Mouse (Mus musculus) spleen, postnatal 10 days (tissue): ENCODE data around the gene Fbxo45.
A peak's percentile ranks its signal among the peaks of the same experiment; 100 is the strongest.

Experiments
- DNase-seq, 2 experiments: peaks; one replicate each; pipeline ENCODE4 v3.0.0; 2021 to 2022; ENCODE audit warnings: low spot score in 2 of 2

The Fbxo45 gene

DNA sequence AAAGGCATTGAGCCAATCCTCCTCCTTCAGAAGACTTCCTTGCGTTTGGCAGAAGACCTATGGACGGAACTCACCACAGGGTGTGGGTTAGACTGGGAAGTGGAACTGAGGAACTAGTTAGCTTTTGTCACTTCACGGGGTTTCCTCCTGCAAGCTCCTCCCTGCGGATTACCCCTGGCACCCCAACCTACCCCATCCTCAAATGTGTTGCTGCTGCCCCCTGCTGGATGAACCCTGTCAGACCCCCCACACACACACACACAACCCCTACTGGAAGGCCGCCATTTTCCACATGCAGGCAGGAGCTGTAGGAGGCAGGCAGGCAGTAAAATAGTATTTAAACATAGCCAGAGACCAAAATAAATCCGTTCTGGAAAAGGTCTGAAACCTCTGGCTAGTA is 44.3 kb downstream of the Fbxo45 start:
- peak; percentile 73 to 91 for DNase-seq

- no peak for DNase-seq
Measured at GRCm38 (mm10) chr16:32201004-32201325, 46.0 kb downstream of the Fbxo45 start.

- peak; percentile 24 to 54 for DNase-seq
Measured at GRCm38 (mm10) chr16:32200256-32201003, 46.5 kb downstream of the Fbxo45 start.

DNA sequence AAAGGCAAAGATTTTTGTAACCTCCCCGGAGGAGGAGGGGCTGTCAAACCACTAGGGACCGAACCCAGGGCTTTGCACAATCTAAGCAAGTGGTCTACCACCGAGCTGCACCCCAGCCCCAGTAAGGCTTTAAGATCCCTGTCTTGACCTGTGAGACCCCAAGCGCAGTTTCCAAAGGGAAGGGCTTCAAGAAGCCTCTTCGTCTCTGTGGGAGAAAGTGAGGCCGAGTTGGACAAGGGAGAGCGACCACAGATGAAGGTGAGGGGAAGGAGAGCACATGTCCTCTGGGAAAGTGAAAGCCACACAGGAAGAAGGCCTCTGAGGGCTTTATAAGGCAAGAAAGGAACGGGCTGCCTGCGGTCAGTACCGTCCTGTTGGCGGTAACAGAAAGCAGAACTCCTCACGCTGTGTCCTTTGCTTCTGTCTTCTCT is 56.9 kb downstream of the Fbxo45 start:
- peak; percentile 33 to 52 for DNase-seq

DNA sequence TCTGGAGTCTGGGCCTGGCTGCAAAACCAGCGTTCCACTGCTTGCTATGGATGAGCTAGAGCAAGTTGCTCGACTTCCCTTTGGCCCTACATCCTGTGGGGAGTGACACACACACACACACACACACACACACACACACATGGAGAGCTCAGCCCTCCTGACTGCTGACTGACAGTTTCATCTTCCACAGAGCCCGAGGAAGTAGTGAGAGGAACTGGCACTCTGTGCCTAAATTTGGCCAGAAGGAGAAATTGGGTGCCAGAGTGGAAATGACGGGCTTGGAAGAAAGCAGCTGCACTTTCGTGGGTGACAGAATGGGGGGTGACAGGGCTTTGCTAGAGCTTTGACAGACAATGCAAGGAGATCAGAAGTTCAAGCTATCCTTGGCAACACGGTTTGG is 57.8 kb downstream of the Fbxo45 start:
- DNase-seq = peak in 1 of 2 experiments; percentile 33

DNA sequence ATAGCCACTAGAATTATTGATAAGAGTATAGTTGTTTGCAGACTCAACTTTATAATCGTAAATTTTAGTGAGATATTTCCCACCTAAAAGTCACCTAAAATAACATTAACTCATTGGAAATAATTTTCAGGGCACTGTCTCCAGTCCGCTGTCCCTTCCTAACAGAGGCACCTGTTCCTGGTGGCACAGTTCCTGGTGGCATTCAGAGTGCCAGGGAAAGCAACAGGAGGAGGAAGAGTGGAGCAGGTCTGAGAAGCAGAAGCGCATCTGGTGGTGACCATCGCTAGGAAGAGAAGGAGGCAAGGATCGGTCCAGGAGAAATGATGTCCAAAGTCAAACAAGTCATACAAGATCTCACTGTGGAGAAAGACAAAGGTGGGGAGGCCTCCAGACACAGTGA is 60.9 kb downstream of the Fbxo45 start:
- no peak for DNase-seq
